Mouse (Mus musculus) c-Kit-positive CD71-positive TER-119-positive erythroid progenitor cells, embryonic 14.5 days (primary cell): ENCODE measurements at regions not wholly inside any gene's neighbourhood (a gene's known extent, or its start where the extent isn't known, plus 50 kb on each side); places are given as distances from the start of the nearest gene placed in this dataset.

Experiments used
- DNase-seq: peaks from one replicate; pipeline ENCODE4 v3.0.0-alpha.2; 2013; ENCODE audit warnings: low spot score

DNA sequence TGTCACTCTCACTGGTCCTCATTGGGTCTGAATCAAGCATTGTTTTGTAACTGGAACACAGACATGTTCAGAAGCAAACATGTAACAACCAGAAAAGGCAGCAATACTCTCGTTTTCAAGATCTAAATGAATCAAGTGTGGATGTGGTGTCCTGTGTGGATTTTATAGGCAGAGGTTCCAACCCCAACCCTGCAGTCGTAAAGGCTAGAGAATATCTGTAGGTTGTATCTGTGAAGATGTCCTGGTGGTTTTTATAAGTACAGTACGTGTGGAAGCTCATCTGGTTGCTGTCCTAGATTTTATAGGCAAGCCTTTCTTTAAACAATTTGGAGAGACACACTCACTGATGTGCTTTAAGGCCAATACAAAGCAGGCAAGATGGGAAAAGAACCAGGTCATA lies 518.8 kb upstream of the Atp11b start:
- no peak for DNase-seq

DNA sequence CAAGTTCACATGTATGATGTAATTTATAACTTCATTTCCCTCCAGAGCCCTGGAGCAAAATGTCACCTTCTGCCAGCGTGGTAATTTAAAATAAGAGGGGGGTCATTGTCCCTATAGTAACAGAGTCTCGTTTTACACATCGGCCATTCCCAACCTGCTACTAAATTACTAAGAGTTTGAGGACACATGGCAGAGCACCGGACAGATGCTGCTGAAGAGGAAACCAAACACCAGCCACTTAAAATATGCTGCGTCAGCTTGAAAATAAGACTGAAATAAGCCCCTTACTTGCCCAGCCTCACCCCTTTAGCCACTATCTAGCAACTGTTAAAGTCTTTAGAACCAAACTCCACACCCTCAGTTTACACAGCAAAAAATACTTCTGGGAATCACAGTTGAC lies 518.1 kb upstream of the Atp11b start:
- DNase-seq, result no peak

DNA sequence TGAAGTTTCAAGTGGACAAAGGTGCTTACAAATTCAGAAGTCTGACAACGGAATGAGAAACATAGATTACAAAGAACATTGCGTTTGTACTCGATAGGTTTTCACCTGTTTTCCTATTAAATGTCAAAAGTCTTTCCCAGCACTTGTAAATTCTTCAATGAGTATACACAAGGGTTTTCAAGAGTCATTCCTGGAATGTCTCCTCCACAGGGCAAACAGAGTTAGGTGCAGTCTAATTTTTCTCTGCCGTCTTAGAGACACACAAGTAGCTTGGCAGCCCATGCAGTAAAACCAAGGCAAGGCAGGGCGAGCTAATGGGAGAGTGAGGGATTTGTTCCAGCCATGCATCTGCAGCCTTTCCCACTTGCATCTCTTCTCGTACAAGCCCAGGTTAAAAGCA lies 516.6 kb upstream of the Atp11b start:
- no peak for DNase-seq

DNA sequence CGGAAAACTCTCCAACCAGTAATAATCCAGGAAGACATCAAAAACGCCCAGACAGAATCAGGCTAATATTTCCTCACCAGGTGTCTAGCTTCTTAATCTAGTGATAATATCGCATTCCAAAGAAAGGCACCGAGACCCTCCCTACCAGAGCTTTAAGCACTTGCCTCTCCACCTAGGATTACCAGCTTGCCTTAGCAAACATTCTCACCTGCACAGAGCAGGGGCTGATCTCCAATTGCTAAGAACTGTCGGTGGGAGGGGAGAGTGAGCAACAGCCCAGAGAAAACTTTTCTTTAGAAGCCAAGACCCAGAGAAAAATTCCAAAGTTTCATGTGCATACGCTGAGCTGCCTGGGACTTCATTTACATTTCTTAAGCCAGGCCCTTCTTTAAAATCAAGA lies 511.6 kb upstream of the Atp11b start:
- DNase-seq, result no peak

DNA sequence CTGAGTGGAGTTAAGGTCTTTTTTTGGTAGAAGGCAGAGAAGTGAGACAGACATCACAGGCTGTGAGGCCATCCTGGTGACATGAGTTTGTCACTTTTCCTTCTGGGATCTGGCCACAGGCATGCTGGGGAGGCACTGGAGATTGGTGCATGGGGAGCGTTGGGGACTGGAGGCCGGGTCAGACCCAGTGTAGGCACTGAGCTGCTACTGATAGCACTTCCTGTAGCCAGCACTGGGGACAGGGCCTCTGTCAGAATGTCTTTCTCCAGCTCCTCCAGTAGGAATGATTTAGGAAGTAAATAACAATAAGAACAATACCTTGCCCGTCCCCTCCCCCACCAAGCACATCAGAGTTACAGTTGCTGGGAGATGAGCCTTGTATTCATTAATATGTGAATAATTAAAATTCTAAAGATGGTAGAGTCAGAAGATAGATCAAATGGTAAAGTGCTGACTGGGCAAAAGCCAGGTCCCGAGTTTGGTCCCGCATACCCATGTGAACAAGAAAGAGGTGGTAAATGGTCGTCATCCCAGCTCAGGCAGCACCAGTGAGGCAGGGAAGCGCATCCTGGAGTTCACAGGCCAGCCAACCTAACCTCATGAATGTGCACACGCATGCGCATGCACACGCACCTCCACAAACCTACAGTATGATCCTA lies 510.9 kb upstream of the Atp11b start:
- DNase-seq, result no peak

DNA sequence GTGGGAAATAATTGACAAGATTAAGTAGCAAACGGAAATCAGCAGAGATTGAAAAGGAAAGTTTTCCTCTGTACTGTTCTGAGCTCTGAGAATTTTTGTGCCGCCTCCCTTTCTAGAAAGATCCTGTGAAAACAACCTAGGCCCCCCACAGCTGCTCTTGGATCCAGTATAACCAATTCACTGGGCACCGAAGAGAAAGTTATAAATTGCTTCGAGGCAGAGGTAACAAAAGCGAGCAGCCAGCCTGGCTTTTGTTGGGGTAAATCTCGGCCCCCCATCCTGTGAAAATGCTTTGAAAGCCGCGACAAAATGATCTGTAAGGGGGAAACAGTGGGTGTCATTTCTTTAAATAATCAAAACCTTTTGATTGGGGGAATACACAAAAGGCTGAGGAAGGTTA lies 508.9 kb upstream of the Atp11b start:
- no peak for DNase-seq

DNA sequence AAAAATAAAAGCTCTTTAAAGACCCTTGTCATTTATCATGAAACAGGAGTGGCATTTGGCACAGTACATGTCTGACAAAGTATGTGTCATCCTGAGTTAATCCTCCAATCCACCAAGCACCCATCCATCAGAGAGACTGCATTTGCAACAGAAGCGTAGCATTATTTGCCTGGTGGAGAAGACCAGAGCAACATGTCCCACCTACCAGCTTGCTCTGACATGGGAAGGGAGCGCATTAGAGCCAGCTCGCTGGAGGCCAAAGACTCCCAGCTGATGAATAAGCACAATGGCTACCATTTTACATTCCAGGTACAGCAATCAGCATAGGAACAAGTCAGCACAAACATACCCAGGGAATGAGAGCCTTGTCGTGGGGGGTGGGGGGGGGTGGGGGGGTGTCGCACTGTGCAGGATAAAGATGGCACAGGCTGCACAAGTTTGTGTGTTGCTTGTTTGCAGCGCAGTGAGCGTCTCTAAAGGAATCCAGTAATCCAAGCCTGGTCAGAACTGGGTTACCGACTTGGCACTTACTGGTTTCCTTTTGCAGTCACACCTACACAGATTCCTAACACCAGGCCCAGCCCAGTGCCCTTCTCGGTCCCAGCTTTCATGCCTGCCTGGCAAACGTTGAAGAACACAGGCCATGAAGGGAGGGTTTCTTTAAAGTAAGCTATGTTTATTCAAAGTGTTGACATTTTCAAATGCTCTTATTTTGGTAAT lies 507.8 kb upstream of the Atp11b start:
- DNase-seq, result no peak

DNA sequence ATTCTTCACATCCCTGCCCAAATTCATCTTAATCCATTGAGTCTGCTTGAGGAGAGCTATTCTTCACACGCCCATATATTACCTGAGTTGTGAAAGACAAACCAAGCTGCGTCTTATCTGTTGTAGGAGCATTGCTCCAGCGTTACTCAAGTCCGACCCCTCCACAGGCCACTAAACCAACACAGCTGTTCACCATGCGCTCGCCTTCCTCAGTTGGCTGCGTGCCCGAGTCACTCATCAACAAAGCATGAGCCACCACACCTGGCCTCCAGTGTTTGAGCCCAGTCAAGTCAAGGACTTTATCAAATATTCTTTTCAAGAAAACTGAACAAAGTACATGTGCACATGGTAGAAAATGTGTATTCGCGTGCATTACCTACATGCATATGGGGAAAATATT lies 504.7 kb upstream of the Atp11b start:
- no peak for DNase-seq

DNA sequence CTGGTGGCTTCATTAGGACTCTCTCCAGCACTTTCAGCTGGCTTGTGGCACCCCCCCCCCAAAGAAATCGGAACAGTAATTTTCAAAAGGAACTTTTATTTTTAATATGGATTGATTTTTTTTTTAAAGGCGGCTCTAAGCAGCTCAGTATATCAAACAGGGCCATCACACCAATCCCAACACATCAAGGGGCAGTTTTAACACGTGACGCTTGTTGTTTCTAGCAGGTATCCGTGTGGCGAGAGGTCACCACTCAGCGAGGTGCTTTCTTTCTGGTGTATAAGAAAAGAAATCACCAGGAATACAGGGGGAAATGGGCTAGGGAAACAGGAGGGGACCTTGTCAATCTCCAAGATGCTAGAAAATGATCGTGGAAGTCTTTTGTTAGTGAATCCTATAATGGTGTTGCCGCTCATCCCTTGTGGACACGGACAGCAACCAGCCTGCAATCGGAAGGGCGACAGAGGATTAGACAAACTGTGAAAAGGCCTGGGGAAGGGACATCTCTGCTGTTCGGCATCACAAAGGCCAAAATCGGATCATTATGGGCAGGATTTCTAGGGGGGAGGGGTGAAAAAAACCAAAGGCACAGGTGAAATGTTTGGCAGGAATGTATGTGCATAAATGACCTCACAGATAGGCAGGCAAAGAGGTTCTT lies 503.7 kb upstream of the Atp11b start:
- no peak for DNase-seq

DNA sequence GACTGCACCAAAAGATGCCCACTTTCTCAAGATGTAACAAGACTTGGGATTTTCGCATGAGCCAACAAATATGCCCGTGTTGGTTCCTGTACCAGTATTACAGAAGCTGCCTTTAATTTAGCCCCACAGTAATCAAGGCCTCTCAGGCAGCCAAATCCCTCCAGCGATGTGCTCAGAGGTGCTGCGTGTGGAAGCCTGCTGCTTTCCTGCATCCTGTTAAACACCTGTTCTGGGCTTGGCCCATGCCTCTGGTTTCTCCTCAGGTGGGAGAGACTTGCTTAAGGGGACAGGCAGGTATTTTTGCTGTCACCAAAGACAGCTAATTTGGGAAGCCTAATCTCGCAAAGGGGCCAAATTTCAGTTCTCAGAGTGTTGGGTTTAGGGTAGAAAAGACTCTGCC lies 500.0 kb upstream of the Atp11b start:
- no peak for DNase-seq

DNA sequence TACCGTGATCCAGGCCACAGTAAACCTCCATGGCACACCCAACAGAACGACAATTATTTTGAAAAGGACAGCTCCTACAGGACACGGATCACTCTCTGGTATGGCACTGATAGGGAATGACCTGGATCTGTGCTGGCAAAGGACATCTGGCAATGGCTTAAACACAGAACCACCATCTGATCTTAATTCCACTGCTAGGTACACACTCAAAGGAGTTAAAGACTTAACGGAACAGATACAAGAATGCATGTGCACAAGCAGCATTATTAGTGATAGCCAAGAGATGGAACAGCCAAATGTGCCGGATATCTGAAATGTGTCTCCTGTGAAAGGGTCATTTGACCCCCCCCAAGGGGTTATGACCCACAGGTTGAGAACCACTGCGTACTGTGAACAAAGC lies 493.0 kb upstream of the Atp11b start:
- DNase-seq, result no peak

DNA sequence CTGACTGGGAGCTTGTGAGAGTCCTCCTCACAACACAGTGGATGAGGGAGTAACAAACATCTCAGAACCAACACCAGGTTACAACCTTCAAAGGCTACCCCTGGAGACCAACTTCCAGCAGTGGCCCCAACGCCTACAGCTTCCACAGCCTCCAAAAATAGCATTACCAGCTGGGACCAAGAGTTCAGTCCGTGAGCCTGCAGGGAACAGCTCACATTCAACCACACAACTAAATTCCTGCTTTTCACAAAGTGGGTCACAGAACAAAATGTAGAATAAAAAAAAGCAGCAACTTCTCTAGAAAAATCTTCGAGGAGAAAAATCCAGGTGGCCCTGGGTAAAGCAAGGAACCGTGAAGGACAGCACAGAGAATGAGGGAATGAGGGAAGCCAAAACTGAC lies 485.0 kb upstream of the Atp11b start:
- DNase-seq, result no peak

DNA sequence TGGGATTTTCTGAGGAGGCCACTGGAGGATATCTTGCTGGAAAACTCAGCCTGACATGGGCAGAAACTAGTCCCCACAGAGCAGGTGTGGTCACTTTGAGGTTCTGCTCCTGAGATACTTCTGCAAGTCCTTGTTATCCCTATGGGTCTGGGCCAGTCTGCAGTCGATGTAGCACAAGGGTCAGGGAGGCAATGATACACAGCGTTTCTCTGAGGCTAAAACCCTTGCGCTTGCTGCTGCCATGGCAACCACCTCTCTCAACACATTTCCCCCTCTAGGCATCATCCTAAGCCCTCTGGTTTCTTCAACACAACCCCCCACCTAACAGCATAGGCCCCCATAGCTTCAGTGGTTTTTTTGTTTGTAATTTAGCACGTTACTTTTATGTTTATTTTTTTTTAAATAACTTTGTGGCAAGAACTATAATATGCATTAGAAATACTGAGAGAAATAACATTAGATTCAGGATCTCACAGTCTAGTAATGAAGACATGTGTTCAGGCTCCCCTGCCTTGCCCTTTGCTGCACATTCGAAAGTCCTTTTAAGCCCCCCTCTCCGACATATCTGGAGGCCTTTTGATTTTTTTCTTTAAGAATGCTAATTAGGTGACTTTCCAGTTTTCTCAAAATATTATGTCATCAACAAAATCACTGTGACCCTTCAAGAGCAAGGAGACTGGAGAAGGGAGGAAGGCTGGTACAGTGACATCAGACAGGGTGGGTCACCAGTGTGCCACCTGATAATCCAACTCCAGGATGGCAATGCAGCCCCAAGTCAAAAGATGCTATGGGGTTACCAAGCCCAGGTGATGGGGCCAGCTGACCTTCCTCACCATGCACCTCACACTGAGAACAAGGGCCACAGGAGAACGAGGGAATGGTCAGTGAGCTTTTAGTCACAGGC lies 483.7 kb upstream of the Atp11b start:
- no peak for DNase-seq

DNA sequence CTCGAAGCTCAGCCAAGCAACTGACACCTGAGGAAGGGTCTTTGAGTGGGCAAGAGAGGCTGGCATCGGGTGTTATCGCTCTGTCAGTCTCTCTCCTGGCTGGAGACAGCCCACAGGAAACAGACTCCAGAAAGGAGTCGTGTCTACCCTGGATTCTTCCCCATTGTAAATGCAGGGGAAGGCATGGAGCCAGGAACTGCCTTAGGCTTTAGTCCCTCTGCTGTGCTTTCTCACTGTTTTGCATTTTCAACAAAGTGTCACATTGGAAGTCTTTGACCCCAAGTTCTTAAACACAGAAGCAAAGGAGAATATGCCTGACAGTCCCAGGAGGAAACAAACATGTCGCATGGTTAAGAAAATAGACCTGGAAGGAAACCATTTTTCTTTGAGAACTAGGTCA lies 480.4 kb upstream of the Atp11b start:
- no peak for DNase-seq

DNA sequence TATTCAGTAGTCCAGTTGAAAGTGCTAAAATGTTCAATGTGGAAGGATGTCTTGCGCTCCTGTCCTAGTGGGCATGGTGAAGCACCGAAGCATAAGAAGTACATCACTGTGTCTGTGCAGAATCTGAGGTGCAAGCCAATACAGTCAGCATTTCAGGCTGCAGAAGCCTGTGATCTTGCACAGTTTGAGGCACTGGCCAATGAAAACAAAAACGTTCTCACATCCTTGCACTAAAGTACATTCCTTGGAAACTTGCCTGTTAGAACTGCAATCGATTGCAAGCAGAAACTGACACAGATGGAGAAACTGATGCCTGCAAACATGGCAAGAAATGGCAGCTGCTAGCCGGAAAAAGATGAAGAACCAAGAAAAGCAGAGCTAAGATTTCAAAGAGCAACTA lies 472.9 kb upstream of the Atp11b start:
- DNase-seq, result no peak

DNA sequence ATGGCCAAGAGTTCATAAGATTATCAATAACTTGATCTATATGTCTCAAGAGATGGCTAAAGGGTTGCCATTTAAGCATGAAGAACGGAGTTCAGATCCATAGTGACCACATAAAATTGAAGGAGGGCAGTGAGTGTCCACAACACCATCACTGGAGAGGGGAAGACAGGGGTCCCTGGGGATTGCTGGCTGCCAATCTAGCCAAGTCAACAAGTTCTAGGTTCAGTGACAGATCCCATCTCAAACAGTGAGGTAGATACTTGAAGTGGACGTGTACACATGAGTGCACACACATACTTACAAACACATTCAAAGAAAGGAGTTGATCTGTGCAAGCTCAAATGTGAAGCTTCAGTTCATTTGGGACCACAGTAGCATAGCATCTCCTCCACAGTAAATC lies 471.8 kb upstream of the Atp11b start:
- DNase-seq, result no peak

DNA sequence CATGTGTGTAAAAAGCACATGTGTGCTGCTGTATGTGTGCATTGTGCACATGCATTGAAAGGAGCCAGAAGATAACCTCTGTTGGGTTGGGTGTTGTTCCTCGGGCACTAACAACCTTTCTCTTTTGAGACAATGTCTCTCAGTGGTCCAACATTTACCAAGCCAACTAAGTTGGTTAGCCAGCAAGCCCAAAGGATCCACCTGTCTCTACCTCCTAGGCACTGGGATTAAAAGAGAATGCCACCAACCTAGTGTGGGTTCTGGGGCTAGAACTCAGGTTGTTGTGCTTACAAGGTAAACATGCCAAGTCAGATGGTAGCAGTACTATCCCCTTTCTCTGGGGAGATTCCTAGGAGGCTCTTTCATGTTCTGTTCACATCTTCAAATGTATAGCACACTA lies 459.1 kb upstream of the Atp11b start:
- no peak for DNase-seq

DNA sequence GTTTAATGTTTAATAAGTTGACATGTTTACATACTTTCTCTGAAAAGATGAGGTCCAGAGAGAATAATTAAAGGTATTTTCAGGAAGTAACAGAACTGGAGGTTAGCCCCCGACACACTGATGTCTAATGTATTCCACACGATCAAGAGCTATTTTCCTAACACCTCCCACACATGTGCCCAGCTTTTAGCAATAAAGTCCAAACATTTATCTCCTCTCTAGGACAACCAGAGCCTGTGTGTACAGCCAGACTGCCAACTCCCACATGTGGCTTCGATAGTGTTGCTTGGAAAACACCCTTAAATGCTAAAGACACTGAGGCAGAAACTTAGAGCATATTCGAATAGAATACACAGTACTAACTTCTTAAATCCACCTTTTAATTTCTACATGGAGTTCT lies 458.2 kb upstream of the Atp11b start:
- DNase-seq, result no peak

DNA sequence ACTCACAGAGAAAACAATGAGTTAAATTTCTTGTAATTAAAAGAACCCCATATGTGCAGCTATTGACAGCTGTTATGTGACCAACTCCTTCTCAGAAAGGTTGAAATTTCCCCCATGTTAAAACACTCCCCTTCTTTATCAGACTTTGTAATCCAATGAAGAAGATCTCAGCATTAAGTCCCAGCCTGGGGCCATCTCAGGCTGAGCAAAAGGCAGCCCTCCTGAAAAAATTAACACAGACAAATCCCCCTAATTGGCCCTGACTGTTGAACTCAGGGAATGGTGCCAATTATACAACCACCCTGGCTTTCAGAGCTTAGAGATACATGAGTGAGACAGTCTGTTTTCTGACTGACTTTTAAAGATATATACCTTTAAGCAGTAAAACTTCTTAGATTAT lies 454.9 kb upstream of the Atp11b start:
- DNase-seq, result no peak

DNA sequence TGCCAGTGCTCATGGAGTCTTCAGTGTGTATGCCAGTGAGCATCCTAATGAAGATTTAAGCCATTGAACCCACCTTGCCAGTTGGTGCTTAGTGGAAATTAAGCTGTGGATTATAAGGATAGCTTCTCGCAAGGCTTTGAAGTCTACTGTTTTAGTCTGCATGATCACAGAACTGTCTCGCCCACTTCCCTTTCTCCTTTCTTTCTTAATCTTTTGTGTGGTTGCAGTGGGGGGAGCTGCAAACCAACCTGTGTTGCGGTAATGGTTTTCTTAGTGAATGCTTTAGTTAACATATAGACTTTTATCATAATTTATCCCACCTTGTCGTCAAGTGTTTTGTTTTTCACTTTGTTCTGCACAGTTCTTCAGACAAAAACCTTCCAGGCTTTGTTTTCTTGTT lies 447.9 kb upstream of the Atp11b start:
- DNase-seq, result no peak

DNA sequence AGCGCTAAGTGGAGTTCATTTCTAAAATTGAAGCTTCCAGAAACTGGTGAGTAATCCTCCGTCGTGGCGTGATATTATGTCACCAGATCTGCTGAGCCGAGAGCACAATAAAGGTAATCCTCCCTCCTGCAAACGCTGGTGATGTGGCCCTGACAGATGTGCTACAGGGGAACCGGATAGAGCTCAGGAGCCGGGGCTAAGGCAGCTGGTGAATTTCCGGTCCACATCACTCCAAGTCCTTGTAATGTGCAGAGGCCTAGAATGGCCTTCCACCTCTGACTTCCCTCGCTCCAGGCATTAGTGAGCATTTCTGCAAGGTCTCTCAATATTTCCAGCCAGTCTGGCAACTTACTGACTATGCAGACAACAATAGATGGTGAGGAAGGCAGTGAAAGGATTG lies 439.7 kb upstream of the Atp11b start:
- DNase-seq, result no peak

DNA sequence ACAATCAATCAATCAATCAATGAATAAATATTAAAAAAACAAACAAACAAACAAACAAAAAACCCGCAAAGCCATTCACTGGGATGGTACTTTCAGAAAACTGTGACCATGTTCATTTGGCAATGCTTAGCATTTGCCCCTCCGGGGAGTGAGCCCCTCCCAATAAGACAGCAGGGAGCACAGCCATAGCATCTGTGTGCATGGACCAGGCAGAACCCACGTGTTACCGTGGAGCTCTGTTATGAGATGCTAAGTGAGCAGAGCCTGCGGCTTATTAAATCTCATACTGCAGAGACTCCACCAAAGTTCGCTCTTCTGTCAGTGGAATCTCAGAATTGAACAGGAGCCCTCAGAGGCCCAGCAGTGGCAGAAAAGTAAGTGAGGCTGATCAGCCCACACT lies 438.7 kb upstream of the Atp11b start:
- no peak for DNase-seq

DNA sequence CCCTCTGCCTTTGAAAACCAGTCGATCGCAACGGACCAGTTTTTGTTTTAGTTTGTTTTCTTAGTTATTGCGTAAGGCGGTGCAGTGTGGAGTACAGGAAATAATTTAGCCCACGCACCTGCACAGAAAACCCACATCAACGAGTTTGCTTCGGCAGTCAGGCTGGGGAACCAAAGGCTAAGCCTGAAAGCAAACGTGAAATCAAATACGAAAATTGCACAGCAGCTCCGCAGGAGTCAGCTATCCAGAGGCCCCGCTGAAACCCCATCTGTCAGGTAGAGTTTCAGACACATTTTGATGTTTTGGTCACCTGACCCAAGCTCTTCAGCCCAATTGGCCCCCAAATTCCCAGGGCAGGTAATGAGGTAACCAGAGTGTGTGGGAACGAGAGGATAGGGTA lies 435.6 kb upstream of the Atp11b start:
- DNase-seq, result no peak
